Mouse (Mus musculus) left cerebral cortex, postnatal 36 days (tissue): Measurements from ENCODE around the gene Mdga1. TPM values are rescaled to one million over a fixed set of nuclear protein-coding genes. Genes with fewer than 3 reads are reported as not detected.

Experiments
- DNase-seq, 2 experiments: peaks; one replicate each; pipeline ENCODE4 v3.0.0; 2021 to 2022; ENCODE audit warnings: low spot score in 2 of 2, mixed read lengths in 1 of 2
- intact Hi-C: fragments of 180-260 bp; cut with DNase I; formaldehyde crosslinking; loops from one replicate; pipeline ENCODE4 v1.15.1; 2025
- total RNA-seq, 2 experiments: library from RNA; stranded (reverse); gene quantifications; 2 replicates each; pipeline ENCODE4 v1.2.3; 2021

The Mdga1 gene
- total RNA-seq, 2 experiments from 2014 or later, result 21.1 to 37.0 TPM

GRCm38 (mm10) chr17:29824512-29825120 is 145.3 kb downstream of the Mdga1 start:
- intact Hi-C loops, result no loop called here
- no peak for DNase-seq

GRCm38 (mm10) chr17:29824208-29824509 is 145.7 kb downstream of the Mdga1 start:
- peak; percentile 32 to 39 for DNase-seq
- intact Hi-C loops, result no loop called here

- no peak for DNase-seq
- intact Hi-C loops, result no loop called here
These were observed 146.3 kb downstream of the Mdga1 start for GRCm38 (mm10) chr17:29823439-29824207.

- intact Hi-C loops, result no loop called here
- DNase-seq, result no peak
These were observed 150.3 kb downstream of the Mdga1 start for GRCm38 (mm10) chr17:29819608-29820007.

GRCm38 (mm10) chr17:29818989-29819388 is 150.9 kb downstream of the Mdga1 start:
- no peak for DNase-seq
- intact Hi-C loops, result no loop called here

GRCm38 (mm10) chr17:29818264-29818945 is 151.5 kb downstream of the Mdga1 start:
- no peak for DNase-seq
- intact Hi-C loops, result no loop called here

- intact Hi-C loops, result no loop called here
- DNase-seq, result no peak
These were observed 155.1 kb downstream of the Mdga1 start for GRCm38 (mm10) chr17:29814758-29815157.

GRCm38 (mm10) chr17:29813328-29813727 is 156.6 kb downstream of the Mdga1 start:
- DNase-seq, result no peak
- intact Hi-C loops, result no loop called here

- DNase-seq, result no peak
- intact Hi-C loops, result no loop called here
These were observed 166.3 kb downstream of the Mdga1 start for GRCm38 (mm10) chr17:29803545-29803944.

GRCm38 (mm10) chr17:29801358-29801757 is 168.5 kb downstream of the Mdga1 start:
- peak; percentile 41 to 42 for DNase-seq
- intact Hi-C loops, result no loop called here

- DNase-seq, result no peak
- intact Hi-C loops, result no loop called here
These were observed 169.8 kb downstream of the Mdga1 start for GRCm38 (mm10) chr17:29800096-29800455.

- intact Hi-C loops, result no loop called here
- DNase-seq, result no peak
These were observed 170.3 kb downstream of the Mdga1 start for GRCm38 (mm10) chr17:29799398-29800095.

GRCm38 (mm10) chr17:29798151-29798550 is 171.7 kb downstream of the Mdga1 start:
- no peak for DNase-seq
- intact Hi-C loops, result no loop called here

- intact Hi-C loops, result loop anchor here (2.0 kb wide), 1 partner anchor 86 kb away; no protein-coding TSS in a partner anchor
These were observed 173.1 kb downstream of the Mdga1 start for GRCm38 (mm10) chr17:29796787-29797186.

GRCm38 (mm10) chr17:29796086-29796485 is 173.8 kb downstream of the Mdga1 start:
- intact Hi-C loops, result loop anchor here (2.0 kb wide), 1 partner anchor 87 kb away; no protein-coding TSS in a partner anchor
- peak; percentile 62 to 70 for DNase-seq

More at GRCm38 (mm10) chr17:29796787-29797186, 173.1 kb downstream of the Mdga1 start:
- no peak for DNase-seq

- intact Hi-C loops, result no loop called here
- DNase-seq, result peak; percentile 26 to 53
These were observed 174.7 kb downstream of the Mdga1 start for GRCm38 (mm10) chr17:29795050-29795770.

- no peak for DNase-seq
- intact Hi-C loops, result no loop called here
These were observed 178.3 kb downstream of the Mdga1 start for GRCm38 (mm10) chr17:29791531-29792050.

GRCm38 (mm10) chr17:29790231-29790740 is 179.6 kb downstream of the Mdga1 start:
- no peak for DNase-seq
- intact Hi-C loops, result no loop called here

GRCm38 (mm10) chr17:29789715-29790114 is 180.2 kb downstream of the Mdga1 start:
- intact Hi-C loops, result no loop called here
- no peak for DNase-seq
